Comparison of ENCODE assay signal across 8 mouse cellular contexts in genomic region chr14:76110396-76111221, GRCm38 (mm10). TPM values are rescaled to one million over a fixed set of nuclear protein-coding genes. Genes with fewer than 3 reads are reported as not detected.
A peak's percentile ranks its signal among the peaks of the same experiment; 100 is the strongest.
DNase-seq lines count a peak whose midpoint lies in the region; ATAC-seq and TF ChIP-seq lines count a peak whose summit lies in the region.

TSS of gene Gpalpp1 (minus strand) at chr14:76110760.
TSS of gene Nufip1 (plus strand) at chr14:76110891.

- in situ Hi-C loops in Patski (cut with MboI; ENCODE audit: low pct_unique_long_range_greater_than_20kb), result no loop called here

- DNase-seq in Patski (ENCODE audit: low read depth, low spot score), result peak; percentile 85
- DNase-seq in cerebellum, postnatal 14 days, result peak; percentile 88 to 91
- peak; percentile 91 to 92 for DNase-seq in frontal cortex, postnatal 14 days (ENCODE audit: low spot score in 2 of 2)
- peak; percentile 71 to 74 for DNase-seq in layer of hippocampus, postnatal 25 days (ENCODE audit: extremely low spot score in 1 of 2, low spot score in 1 of 2)
- DNase-seq in lung, postnatal 25 days (ENCODE audit: low spot score), result peak; percentile 93
- DNase-seq in retina, embryonic 14.5 days (ENCODE audit: low spot score), result peak; percentile 98
- peak; percentile 81 for DNase-seq in thymus, postnatal 4 days

- POLR2A ChIA-PET in Patski (lab: Charles Lee), result interaction anchor here (1.0 kb wide), 1 partner anchor 9 kb away, joined by 3 read pairs; no protein-coding TSS in a partner anchor

- H3K9me3 ChIP-seq in hindbrain, embryonic 13.5 days, result no peaks in the 10 kb centered on the region

- ATAC-seq in Patski, result peak; percentile 97
- ATAC-seq in hindbrain, embryonic 13.5 days (ENCODE audit: low FRiP score), result peak; percentile 99

- H3K27ac ChIP-seq in hindbrain, embryonic 13.5 days, result peak within 1 kb of the TSS; percentile 80

- under 1% methylated on average over 69 of the region's 69 CpGs for WGBS in hindbrain, embryonic 13.5 days

- no peaks in the 10 kb centered on the region for H3K27me3 ChIP-seq in Patski
- no peaks in the 10 kb centered on the region for H3K27me3 ChIP-seq in hindbrain, embryonic 13.5 days

- CTCF ChIA-PET in Patski (lab: Charles Lee), result interaction anchor here (1.2 to 1.6 kb wide), 2 partner anchors 11 kb away, joined by 4 read pairs; no protein-coding TSS in a partner anchor

- peak within 1 kb of the TSS; percentile 87 for H3K9ac ChIP-seq in hindbrain, embryonic 13.5 days

- H3K4me3 ChIP-seq in hindbrain, embryonic 13.5 days, result peak within 1 kb of the TSS; percentile 88

- TF ChIP-seq CTCF in Patski (IDR thresholded peaks at IDR 0.05), result no peak

- peaks cover 30% of the 10 kb centered on the region for H3K4me1 ChIP-seq in hindbrain, embryonic 13.5 days (replicated peaks)

- H3K36me3 ChIP-seq in hindbrain, embryonic 13.5 days, result peaks cover 33% of the 10 kb centered on the region

- H3K4me2 ChIP-seq in hindbrain, embryonic 13.5 days, result peak within 1 kb of the TSS; percentile 92

RNA-seq across cellular contexts. Expression of gene Gpalpp1, which starts in this region (rescaled TPM):
- 18.9 TPM for polyA plus RNA-seq in Patski (2021)
- 12.7 and 13.2 TPM in 2 replicates for polyA plus RNA-seq in hindbrain, embryonic 13.5 days (2015; fragmentation: Nextera tagmentation; extraction: Ambion mirVana)
- 10 to 100 TPM; 23.4 to 23.6 TPM for total RNA-seq in layer of hippocampus, postnatal 25 days (2021)

RNA-seq across cellular contexts. Expression of gene Nufip1, which starts in this region (rescaled TPM):
- 9.6 TPM for polyA plus RNA-seq in Patski (2021)
- polyA plus RNA-seq in hindbrain, embryonic 13.5 days (2015; fragmentation: Nextera tagmentation; extraction: Ambion mirVana), result 14.7 and 15.6 TPM in 2 replicates
- 1 to 10 TPM; 7.8 to 8.2 TPM for total RNA-seq in layer of hippocampus, postnatal 25 days (2021)

Comparison
In these comparisons a context has a peak if more than half of its experiments do, and no peak if none do; other contexts are left out.
1. Peak in every context shown above with its lines: DNase-seq, ATAC-seq, H3K4me3 ChIP-seq and H3K27ac ChIP-seq.